Mouse (Mus musculus) neutrophil, adult 5-6 weeks (primary cell): ENCODE data around the gene Btla. TPM values are rescaled to one million over a fixed set of nuclear protein-coding genes. Genes with fewer than 3 reads are reported as not detected.
A peak's percentile ranks its signal among the peaks of the same experiment; 100 is the strongest.

Experiments
- ATAC-seq: fragments of 151-379, 151-347 bp; 2 replicates; pipeline ENCODE4 v1.8.0; 2017; ENCODE audit warnings: mild to moderate bottlenecking, moderate TSS enrichment; ENCODE audit not compliant: insufficient number of reproducible peaks, poor library complexity, low FRiP score, severe bottlenecking; ENCODE audit errors: extremely low read depth
- total RNA-seq: library from RNA; stranded (forward); fragments of 200-1000 nt; gene quantifications from 2 replicates; pipeline ENCODE4 v1.2.3, GENCODE M21; 2017

Btla gene
- total RNA-seq, 1 experiment from 2014 or later: 406 TPM

DNA sequence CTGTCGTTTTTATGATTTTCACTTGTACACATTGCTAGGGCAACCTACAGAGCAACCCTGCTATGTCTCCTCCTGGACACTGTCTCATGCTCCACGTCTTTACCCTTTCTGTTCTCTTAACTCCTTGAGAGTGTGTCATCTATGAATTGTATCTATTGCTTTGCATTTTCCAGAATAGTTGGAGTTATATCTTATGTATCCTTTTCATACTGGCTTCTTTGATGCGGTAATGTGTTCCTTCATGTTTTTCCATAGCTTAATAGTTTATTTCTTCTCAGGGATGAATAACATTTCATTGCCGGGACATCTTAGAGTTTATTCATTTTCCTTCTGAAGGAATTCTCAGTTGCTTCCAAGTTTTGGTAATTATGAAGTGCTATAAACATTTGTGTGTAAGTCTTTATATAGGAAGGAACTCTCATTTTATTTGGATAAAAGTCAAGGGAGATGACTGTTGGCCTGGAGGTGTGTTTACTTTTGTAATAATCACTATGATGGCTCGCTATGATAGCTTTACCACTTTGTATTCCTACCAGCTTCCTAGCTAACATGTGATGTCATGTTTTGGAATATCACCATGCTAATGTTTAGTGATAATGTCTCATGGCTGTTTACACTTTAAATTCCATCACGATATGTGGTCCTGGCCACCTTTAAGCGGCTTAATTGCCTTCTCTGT lies 31.2 kb downstream of the Btla start:
- no peak for ATAC-seq

DNA sequence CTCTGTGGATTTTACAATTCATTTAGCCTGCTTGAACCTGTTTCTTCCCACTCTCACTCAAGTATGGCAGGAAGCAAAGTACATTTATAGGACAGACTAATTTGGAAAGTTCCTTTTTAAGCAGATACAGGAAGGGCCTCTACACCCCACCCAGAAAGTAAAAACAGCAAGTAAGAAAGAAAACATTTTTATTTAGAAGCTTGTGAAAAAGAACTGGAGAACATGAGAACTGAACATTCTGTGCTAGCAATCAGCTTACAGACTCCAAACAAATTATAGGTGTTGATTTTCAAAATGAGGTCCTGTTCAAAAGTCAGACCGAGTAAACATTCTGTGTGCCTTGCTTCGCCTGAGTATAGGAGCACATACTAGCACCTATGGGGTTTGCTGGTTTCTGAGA lies 32.8 kb downstream of the Btla start:
- ATAC-seq: no peak

DNA sequence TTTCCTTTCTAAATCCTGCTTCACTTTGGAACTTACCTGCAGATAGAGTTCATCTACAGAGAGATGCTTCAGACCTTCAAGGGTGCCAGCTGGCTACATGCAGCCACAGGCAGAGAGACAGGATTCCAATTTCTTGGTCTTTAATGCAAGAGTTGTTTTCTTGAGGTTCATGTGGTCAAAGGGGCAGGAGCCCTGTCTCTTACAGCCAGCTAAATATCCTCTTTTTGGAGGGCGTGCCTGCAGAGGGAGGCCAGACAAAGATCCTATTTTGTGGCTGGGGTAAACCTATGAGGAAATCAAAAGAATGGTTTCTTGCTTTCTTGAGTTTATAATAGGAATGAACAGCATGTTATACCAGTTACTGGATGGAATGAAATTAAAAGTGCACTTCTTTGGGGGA lies 33.5 kb downstream of the Btla start:
- ATAC-seq: no peak

DNA sequence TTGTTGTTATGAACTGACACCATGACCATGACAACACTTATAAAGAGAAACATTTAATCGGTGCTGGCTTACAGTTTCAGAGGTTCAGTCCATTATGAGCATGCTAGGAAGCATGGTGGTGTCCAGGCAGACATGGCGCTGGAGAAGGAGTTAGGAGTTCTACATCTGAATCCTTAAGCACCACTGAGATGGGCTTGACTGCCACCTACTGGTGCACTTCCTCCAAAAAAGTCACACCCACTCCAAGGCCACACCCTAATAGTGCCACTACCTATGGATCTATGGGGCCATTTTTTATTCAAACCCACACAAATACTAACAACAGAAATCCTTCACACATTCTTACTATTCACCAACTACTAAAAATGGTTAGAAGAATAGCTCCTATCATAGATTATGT lies 35.5 kb downstream of the Btla start:
- peak; percentile 60; the same call in 1 of the 2 replicates for ATAC-seq

DNA sequence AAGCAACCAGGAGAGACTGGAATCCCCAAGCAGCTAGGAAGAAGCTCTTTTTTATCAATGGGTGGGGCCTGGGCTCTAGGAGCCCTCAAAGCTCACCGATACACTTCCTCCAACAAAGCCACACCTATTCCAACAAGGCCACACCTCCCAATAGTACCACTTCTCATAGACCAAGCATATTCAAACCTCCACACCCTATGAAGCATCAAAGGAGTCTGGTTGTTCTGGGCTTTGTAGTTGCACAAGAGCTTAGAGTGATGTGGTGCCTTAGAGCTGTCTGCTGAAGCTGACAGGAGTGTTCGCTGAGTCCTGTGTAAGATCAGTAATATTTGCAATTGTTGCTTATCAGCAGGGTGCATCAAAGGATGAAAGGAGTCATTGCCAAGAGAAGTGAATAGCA lies 37.2 kb downstream of the Btla start:
- ATAC-seq: 0 out of 2 replicates have a peak, but pooled peaks have one; percentile 23

DNA sequence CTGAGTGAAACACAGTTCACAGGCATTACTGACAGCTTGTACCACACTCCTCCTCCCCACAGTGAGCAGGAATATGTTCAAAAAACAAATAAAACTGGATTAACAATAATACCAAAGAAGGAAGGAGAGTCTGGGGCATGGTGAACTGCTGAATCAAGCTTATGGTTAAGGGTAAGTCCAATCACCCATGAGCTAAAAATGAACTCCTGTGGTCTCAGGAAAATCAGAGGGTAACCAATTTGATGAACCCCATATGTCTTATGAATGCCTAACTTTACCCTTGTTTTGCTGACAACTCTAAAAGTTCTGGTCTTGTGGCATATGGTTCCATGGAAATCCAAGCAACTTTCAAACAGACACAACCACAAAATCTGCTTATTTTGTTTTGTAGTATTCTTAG lies 37.9 kb downstream of the Btla start:
- no peak for ATAC-seq

DNA sequence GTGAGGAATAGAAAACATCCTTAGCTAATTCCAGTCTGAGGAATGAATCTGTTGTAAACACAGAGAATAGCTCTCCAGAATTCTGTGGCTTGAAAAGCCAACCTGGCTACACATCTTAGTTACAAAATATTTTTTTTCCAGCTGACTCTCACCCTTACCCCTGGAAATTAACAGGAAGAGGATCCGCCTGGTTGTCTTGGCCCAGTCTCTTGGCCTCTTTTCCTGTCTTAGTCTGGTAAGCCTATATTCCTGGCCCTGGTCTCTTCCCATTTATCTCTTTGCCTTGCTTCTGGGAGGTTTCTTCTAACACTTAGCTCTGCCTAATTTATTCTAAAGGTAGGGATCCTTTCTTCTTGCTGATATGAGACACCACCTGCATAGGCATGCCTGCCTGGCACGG lies 45.8 kb downstream of the Btla start:
- no peak for ATAC-seq

DNA sequence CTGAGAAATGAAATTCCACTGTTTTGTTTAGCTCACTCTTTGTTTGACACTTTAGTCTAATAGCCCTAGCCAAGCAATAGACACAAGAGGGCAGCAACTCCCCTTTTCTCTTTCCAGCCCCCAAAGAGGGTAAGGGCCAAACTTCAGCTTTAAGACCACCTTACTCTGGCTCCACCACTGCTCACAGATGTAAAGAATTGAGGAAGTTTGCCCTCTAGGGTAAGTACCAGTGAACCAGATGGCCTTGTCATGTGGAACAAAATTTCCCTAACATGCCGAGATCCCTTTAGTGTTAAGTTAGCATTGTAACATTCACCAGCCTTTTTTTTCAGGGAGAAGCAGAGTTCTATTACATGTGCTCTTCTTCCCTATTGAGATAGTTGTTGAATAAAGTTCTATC lies 59.0 kb downstream of the Btla start:
- peak; percentile 78 for ATAC-seq

DNA sequence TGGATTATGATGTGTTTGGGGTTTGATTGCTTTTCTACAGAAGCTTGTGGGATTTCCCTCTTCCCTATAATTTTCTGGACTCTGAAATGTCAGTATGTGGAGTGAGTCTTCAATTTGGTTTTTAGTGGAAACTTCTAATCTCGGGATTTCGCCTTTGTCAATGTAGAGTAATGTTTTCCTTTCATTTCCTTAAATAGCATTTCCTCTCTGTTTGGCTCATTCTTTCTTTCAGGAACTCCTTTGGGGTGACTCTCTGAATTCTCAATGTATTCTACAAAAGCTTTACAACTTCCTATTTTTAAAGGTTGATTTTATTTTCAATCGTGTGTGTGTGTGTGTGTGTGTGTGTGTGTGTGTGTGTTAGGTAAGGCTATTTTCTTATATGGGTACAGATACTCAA lies 73.7 kb downstream of the Btla start:
- no peak for ATAC-seq

Other genes with a start within 250 kb of the Btla start
- gene Ccdc80, start 130.9 kb upstream of the Btla start, total RNA-seq: 7.6 and 14.0 TPM in 2 replicates
- gene Slc35a5, start 65.6 kb upstream of the Btla start, total RNA-seq: 109 and 112 TPM in 2 replicates
- gene Atg3, start 65.5 kb upstream of the Btla start, total RNA-seq: 207 and 231 TPM in 2 replicates
- gene Cd200, start 184.7 kb downstream of the Btla start, total RNA-seq: 51.6 and 53.2 TPM in 2 replicates